Mouse (Mus musculus) midbrain, embryonic 12.5 days (tissue): ENCODE data around the gene Tnfrsf12a. TPM values are rescaled to one million over a fixed set of nuclear protein-coding genes. Genes with fewer than 3 reads are reported as not detected.

Source experiments
- ATAC-seq: fragments of 200-750 bp; cut with Nextera tagmentation; 2 replicates; pipeline ENCODE4 v1.8.0; 2017; ENCODE audit warnings: low read depth, moderate TSS enrichment, moderate library complexity; ENCODE audit not compliant: low FRiP score
- H3K27ac ChIP-seq: fragments of 300-500 bp; sonication (generic); replicated peaks from 2 replicates; pipeline ENCODE4 v1.5.1; 2016; ENCODE audit warnings: mild to moderate bottlenecking
- H3K27me3 ChIP-seq: fragments of 300-500 bp; sonication (generic); 2 replicates; pipeline ENCODE4 v1.6.1; 2016; ENCODE audit warnings: mild to moderate bottlenecking
- H3K36me3 ChIP-seq: fragments of 300-500 bp; sonication (generic); 2 replicates; pipeline ENCODE4 v1.6.1; 2016
- H3K4me1 ChIP-seq: fragments of 300-500 bp; sonication (generic); 2 replicates; pipeline ENCODE4 v1.6.1; 2016
- H3K4me2 ChIP-seq: fragments of 300-500 bp; sonication (generic); replicated peaks from 2 replicates; pipeline ENCODE4 v1.6.1; 2016; ENCODE audit warnings: mild to moderate bottlenecking, moderate library complexity
- H3K4me3 ChIP-seq: fragments of 300-500 bp; sonication (generic); 2 replicates; pipeline ENCODE4 v1.5.1; 2016; ENCODE audit warnings: mild to moderate bottlenecking
- H3K9ac ChIP-seq: fragments of 300-500 bp; sonication (generic); replicated peaks from 2 replicates; pipeline ENCODE4 v1.6.1; 2016; ENCODE audit warnings: mild to moderate bottlenecking, moderate library complexity
- H3K9me3 ChIP-seq: fragments of 300-500 bp; sonication (generic); 2 replicates; pipeline ENCODE4 v1.6.1; 2016; ENCODE audit warnings: mild to moderate bottlenecking
- WGBS: fragments of 180-500 bp; shearing (Covaris S2); methylation state at CpG from one replicate; pipeline ENCODE4 v1.1.7; 2016; 5-methylcytosine and 5-hydroxymethylcytosine counted together
- polyA plus RNA-seq: library from polyadenylated mRNA; unstranded; fragments of >200 nt; fragmentation: Nextera tagmentation; extraction: Ambion mirVana; gene quantifications from 2 replicates; pipeline ENCODE4 v1.2.1, GENCODE M21; 2016

Tnfrsf12a gene
- polyA plus RNA-seq, 1 experiment from 2014 or later: 2.2 TPM

DNA sequence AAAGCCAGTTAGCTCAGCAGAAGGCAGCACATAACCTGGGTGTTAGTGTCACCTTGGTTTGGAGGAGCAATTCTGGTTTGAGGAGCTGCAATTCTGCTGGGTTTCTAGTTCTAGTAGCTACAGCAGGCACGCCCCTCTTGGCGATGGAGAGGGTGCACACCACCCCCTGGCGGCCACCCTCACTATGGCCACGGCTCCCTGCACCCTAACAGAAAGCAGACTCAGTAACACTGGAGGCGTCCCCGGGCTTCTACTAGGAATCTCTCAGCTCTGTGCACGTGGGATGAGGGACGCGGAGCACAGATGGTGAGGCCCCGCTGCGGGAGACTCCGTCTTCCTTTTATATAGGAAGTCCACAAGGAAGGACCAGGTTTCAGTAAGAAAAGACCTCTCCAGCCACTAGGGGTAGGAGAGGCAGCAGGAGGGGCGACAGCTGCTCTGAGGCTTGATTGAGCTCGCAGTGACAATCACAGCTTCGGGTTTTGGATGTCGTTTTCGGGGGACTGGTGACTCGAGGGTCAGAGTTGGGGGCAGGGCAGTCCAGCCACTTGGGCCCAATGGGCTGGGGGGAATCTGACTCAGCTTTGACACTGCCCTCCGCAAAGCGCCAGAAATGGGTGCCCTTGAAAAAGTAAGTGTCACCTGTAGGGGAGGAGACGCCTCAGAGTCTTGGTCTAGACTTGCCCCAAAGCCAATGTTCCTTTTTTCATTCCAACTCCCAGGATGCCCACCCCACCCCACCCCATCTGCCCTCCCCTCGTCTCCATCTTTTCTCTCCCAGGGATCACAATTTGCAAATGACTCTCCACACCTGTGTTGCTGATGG, 46.9 kb downstream of the Tnfrsf12a start:
- Histone ChIP-seq H3K27me3 (0 out of 2 replicates have a peak, but pooled peaks cover 6% of the 10 kb centered on the region), H3K9ac (0 out of 2 replicates have a peak overlapping the region, but pooled peaks have one; percentile 31), H3K27ac (no peak overlapping the region), H3K4me3 (0 out of 2 replicates have a peak overlapping the region, but pooled peaks have one; percentile 13), H3K9me3 (no peaks in the 10 kb centered on the region), H3K4me1 (peaks cover 4% of the 10 kb centered on the region; the same call in 1 of the 2 replicates), H3K36me3 (no peaks in the 10 kb centered on the region), H3K4me2 (peak overlapping the region; percentile 45)
- peak; percentile 87 for ATAC-seq
- 20% methylated on average over 22 of the region's 22 CpGs for WGBS

GRCm38 (mm10) chr17:23627813-23628212, 49.5 kb downstream of the Tnfrsf12a start:
- Histone ChIP-seq H3K36me3 (no peaks in the 10 kb centered on the region), H3K4me3 (no peak overlapping the region), H3K4me1 (peaks cover 4% of the 10 kb centered on the region; the same call in 1 of the 2 replicates), H3K27me3 (0 out of 2 replicates have a peak, but pooled peaks cover 6% of the 10 kb centered on the region), H3K4me2 (no peak overlapping the region), H3K27ac (no peak overlapping the region), H3K9ac (no peak overlapping the region), H3K9me3 (no peaks in the 10 kb centered on the region)
- WGBS: 33% methylated on average over 7 of the region's 7 CpGs
- ATAC-seq: no peak

Other genes starting within 250 kb of the Tnfrsf12a start
- gene Vmn2r117, start 197.8 kb downstream of the Tnfrsf12a start, polyA plus RNA-seq: not detected in 2 replicates
- gene Zfp213, start 113.2 kb downstream of the Tnfrsf12a start, polyA plus RNA-seq: 21.8 and 22.4 TPM in 2 replicates
- gene Zfp13, start 78.0 kb downstream of the Tnfrsf12a start, polyA plus RNA-seq: 24.1 and 25.9 TPM in 2 replicates
- 0.16 TPM in 1 of 2 replicates, not detected in the other for gene Zscan10, start 76.6 kb downstream of the Tnfrsf12a start, polyA plus RNA-seq
- 1.5 and 1.7 TPM in 2 replicates for gene Mmp25, start 32.2 kb downstream of the Tnfrsf12a start, polyA plus RNA-seq
- gene Bicdl2, start 17.0 kb downstream of the Tnfrsf12a start, polyA plus RNA-seq: 0.14 and 0.26 TPM in 2 replicates
- gene Hcfc1r1, start 3.9 kb downstream of the Tnfrsf12a start, polyA plus RNA-seq: 52.2 and 52.8 TPM in 2 replicates
- gene Thoc6, start 3.6 kb downstream of the Tnfrsf12a start, polyA plus RNA-seq: 46.7 and 48.5 TPM in 2 replicates
- 1.7 and 2.8 TPM in 2 replicates for gene Cldn6, start 1.8 kb upstream of the Tnfrsf12a start, polyA plus RNA-seq
- gene Cldn9, start 6.6 kb upstream of the Tnfrsf12a start, polyA plus RNA-seq: 0.84 TPM in 2 replicates
- 0.14 TPM in 1 of 2 replicates, not detected in the other for gene 1520401A03Rik, start 45.3 kb upstream of the Tnfrsf12a start, polyA plus RNA-seq
- gene Pkmyt1, start 48.9 kb upstream of the Tnfrsf12a start, polyA plus RNA-seq: 36.9 and 40.8 TPM in 2 replicates
- 40.4 and 41.2 TPM in 2 replicates for gene Paqr4, start 63.4 kb upstream of the Tnfrsf12a start, polyA plus RNA-seq
- gene Kremen2, start 68.4 kb upstream of the Tnfrsf12a start, polyA plus RNA-seq: 1.2 and 1.5 TPM in 2 replicates
- 212 and 220 TPM in 2 replicates for gene Flywch1, start 94.1 kb upstream of the Tnfrsf12a start, polyA plus RNA-seq
- gene Flywch2, start 108.6 kb upstream of the Tnfrsf12a start, polyA plus RNA-seq: 33.6 and 37.2 TPM in 2 replicates
- gene Srrm2, start 113.1 kb upstream of the Tnfrsf12a start, polyA plus RNA-seq: 736 and 744 TPM in 2 replicates
- 1,125 and 1,165 TPM in 2 replicates for gene Elob, start 151.7 kb upstream of the Tnfrsf12a start, polyA plus RNA-seq
- gene Prss33, start 158.6 kb upstream of the Tnfrsf12a start, polyA plus RNA-seq: 0.48 and 0.76 TPM in 2 replicates
- gene Prss32, start 166.4 kb upstream of the Tnfrsf12a start, polyA plus RNA-seq: not detected in 2 replicates
- gene Prss41, start 166.7 kb upstream of the Tnfrsf12a start, polyA plus RNA-seq: 0.82 and 0.91 TPM in 2 replicates
- not detected in 2 replicates for gene Prss21, start 190.6 kb upstream of the Tnfrsf12a start, polyA plus RNA-seq
- not detected in 2 replicates for gene Dcpp1, start 203.4 kb upstream of the Tnfrsf12a start, polyA plus RNA-seq
- not detected in 2 replicates for gene Dcpp2, start 203.4 kb upstream of the Tnfrsf12a start, polyA plus RNA-seq
- not detected in 2 replicates for gene Dcpp3, start 240.0 kb upstream of the Tnfrsf12a start, polyA plus RNA-seq